Mouse (Mus musculus) right cerebral cortex, adult 18-20 months (tissue): ENCODE results near the gene Gm10134.
A peak's percentile ranks its signal among the peaks of the same experiment; 100 is the strongest.

Experiments
- DNase-seq: peaks from one replicate; pipeline ENCODE4 v3.0.0; 2022; ENCODE audit warnings: mixed read lengths

The Gm10134 gene

GRCm38 (mm10) chr2:28533901-28534435 is 28.1 kb downstream of the Gm10134 start:
- no peak for DNase-seq

DNA sequence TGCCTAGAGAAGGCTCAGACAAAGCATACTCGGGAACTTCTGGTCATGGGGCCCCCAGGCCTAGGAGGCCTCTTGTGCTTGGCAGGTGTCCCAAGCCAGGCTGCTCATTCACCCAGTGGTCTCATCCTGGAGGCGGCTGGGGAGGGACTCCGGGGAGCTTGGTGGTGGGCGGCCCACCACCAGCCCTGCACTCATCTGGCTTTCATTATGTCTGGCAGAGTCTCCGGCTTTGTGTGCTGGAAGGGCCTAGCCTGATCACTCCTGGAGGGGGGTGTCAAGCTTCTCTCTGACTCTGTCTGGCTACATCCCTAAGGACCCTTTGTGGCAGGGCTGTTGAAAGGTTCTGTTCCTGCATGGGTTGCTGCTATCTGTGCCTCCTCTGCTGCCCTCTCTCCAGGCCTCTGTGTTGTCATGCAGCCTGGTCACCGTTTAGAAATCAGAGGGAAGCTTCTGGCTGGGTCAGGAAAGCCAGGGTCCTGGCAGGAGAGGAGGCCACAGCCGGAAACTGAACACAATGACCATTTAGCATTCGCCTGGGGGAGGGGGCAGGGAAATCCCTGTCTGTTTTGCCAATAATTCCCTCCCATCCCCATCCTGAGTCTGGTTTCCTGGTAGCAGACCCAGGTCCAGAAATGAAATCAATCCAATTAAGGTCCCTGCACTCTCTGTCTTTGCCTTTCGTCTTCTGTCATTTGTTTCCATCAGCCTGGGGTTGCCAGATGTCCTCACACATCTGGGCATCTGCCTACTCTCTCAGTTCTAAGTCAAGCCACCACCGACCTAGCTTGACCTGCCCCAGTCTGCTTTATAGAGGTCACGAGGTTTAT is 28.8 kb downstream of the Gm10134 start:
- no peak for DNase-seq

DNA sequence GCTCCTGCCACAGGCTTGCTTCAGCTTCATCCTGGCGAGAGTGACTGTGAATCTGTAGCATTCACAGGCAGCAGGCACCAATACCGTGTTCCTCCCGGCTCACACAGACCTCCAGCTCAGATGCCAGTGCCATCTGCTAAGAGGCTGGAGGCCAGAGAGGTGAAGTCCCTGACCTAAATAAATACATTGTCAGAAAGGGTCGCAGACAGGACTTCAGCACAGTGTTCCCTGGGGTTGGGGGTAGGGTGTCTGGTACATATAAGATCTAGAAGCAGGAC is 29.3 kb downstream of the Gm10134 start:
- DNase-seq, result no peak

DNA sequence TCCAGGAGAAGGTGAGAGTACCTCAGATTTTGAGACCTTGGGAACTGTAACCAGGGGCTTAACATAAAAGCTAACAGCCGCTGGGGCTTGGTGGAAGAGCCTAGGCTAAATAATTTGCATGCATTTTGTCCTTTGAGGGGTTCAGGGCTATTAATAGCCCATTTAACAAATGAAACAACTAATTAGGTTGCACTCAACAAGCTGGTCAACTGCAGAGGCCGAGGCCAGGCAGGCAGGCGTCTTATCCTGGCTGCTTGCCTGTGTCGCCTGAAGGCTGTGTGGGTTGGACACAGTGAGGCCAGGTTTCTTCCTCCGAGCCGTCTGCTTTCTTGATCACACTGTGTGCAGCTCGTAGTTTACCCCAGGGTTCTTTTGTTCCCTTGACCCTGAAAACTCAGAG is 29.8 kb downstream of the Gm10134 start:
- DNase-seq, result peak; percentile 73

DNA sequence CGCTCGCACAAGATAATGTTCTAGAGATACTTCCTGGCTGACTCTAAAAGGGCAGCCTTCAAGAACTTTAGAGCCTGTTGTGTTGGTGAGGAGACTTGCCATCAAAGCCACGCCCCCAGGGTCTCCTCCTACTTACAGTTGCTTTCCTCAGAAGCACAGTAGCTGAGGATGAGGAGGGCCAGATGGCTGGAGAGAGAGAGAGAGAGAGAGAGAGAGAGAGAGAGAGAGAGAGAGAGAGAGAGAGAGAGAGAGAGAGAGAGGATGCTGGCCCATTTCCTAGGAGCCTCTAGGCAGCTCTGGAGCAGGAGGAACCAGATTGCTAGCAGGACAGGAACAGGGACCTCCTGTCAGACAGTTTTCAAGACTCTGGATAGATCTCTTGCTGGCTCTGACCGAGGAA is 30.3 kb downstream of the Gm10134 start:
- DNase-seq, result no peak

DNA sequence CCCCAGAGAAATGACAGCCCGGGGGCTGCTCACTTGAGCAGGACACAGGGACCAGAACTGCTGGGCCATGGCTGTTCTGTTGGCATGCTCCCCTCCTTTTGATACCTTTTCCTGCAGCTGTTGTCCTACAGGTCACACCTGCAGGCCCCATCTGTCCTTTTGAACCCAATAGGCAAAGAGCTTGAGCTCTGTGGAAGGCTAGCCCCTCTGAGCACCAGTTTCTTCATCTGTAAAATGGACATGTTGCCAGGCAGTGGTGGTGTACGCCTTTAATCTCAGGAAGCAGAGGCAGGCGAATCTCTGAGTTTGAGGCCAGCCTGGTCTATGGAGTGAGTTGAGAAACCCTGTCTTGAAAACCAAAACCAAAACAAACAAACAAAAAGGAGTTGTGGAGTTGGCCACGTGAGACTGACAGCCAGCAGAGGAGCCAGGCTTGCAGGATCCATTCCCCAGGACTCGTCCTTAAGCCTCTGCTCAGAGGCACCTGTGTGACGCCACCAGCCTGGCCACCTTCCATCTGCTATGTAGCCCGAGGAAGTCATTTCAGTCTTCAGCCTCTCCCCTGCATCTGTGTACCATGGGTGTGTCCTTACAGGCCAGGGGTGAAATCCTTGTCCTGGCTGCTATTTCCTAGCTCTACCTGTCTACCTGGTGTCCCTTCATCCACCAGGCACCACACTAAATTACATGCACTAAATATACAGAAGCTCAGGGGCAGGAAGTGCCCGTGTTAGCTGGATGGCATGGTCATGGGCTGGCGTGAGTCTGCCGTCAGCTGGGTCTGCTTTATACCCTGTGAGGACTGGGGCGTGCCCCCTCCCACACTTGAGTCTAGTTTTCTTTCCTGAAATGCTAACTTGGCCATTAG is 31.1 kb downstream of the Gm10134 start:
- no peak for DNase-seq

DNA sequence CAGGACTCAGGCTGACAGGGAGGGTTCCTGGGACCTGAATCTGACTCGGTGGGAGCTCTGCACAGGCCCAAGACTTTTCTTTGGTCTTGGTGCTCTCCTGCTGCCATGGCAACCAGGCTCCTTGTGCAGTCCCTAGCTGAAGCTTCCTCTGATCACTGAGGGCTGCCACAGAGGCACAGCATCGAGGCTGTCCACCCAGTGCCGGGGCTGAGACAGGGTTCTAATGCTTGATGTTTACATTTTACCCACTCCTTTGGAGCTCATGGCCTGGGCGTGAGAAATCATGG is 31.7 kb downstream of the Gm10134 start:
- DNase-seq, result no peak

GRCm38 (mm10) chr2:28537995-28538816 is 32.3 kb downstream of the Gm10134 start:
- DNase-seq, result no peak

DNA sequence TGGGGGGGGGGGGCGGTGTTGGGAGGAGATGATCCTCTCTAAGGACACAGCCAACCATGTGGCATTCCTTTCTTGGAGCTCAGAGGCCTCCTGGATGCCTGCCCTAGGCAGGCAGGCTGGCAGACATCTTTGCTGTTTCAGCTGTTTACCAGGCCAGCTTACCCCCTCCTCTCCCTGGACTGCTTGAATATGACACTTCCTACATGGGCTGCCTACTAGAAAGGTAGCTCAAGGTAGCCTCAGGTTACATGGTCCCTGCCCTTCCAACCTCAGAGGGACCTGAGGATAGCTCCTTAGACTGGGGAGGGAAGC is 32.9 kb downstream of the Gm10134 start:
- DNase-seq, result no peak

DNA sequence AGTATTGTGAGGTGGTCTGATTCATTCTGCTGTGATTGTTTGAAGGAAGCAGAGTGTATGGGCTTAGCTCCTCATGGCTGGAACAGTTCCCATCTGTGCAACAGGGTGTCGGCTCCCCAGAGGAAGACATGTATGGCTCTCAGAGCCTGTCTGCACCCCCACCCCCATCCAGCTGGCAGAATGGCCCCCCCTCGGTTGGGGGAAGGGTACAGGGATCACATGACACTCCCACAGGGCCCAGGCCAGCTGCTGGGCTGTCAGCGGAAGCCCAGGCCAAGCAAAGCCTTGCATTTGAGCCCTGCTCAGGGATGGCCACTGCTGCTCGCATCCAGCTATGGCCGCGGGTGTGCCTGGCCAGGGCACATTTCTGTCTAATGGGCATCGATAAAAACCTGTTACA is 33.3 kb downstream of the Gm10134 start:
- DNase-seq, result peak; percentile 76

DNA sequence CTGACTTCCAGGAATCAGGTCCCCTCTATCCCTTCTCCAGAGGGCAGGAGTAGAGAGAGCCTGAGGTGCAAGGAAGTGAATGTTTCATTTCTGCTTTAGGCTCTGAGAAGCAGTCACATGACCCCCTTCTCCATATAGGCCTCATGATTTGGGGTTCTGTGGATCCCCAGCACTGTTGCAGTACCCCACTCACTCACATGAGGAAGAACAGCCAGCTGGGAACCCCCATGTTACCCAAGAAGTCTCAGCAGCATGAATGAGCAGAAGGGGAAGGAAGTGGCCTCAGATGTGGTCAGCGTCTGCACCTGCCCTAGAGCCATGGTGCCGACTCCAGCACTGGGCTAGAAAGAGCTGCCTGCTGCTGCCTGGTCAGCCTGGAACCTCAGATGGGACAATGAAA is 34.1 kb downstream of the Gm10134 start:
- no peak for DNase-seq

DNA sequence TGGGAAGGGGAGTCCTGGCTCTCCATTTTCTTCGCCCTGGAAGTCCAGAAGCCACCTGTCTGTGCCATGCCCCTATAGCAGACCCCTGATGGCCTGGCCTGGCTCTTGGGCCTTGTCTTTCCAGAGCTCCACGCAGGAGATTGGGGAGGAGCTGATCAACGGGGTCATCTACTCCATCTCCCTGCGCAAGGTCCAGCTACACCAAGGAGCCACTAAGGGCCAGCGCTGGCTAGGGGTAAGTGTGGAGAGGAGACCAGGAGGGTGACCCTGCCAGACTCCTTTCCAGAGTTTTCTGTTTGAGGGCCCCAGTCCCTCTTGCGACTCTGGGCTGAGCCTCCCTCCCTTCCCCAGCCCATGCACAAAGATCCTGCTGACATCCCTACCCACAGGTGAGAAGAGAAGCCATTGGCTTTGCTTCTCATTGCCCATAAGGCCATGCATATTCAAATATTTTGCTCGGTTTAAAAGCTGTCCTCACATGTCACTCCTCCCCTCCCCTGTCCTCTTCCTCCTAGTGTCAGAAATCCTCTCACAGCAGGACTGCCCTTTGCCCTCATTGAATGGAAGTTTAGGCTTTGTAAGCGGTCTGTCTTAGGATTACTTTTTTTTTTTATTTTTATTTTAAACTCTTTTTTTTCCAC is 34.8 kb downstream of the Gm10134 start:
- DNase-seq, result no peak

GRCm38 (mm10) chr2:28543894-28544293 is 38.0 kb downstream of the Gm10134 start:
- DNase-seq, result no peak

- no peak for DNase-seq
These were observed 40.1 kb downstream of the Gm10134 start for GRCm38 (mm10) chr2:28545976-28546375.

GRCm38 (mm10) chr2:28546560-28546959 is 40.7 kb downstream of the Gm10134 start:
- no peak for DNase-seq

- peak; percentile 80 for DNase-seq
These were observed 41.6 kb downstream of the Gm10134 start for GRCm38 (mm10) chr2:28547237-28548172.

- no peak for DNase-seq
These were observed 43.3 kb downstream of the Gm10134 start for GRCm38 (mm10) chr2:28549157-28549556.

- no peak for DNase-seq
These were observed 46.4 kb downstream of the Gm10134 start for GRCm38 (mm10) chr2:28552301-28552700.
